Mouse (Mus musculus) C2C12 (cell line): ENCODE data around the gene Tlcd1.

Experiments used
- CTCF ChIP-seq: IDR thresholded peaks from one replicate; pipeline ENCODE4 v1.5.1; 2011; ENCODE audit not compliant: control insufficient read depth, insufficient read depth, insufficient read length
- MAX ChIP-seq: IDR thresholded peaks from one replicate; pipeline ENCODE4 v1.6.1; 2011; ENCODE audit warnings: mild to moderate bottlenecking, control low read depth
- MYOD1 ChIP-seq: IDR thresholded peaks from one replicate; pipeline ENCODE4 v1.6.1; 2011; ENCODE audit warnings: low read depth; ENCODE audit not compliant: control insufficient read depth, insufficient read length

- TF ChIP-seq CTCF (no peak), MAX (no peak), MYOD1 (no peak)
Measured at GRCm38 (mm10) chr11:78151161-78151560, 25.4 kb upstream of the Tlcd1 start.
